Mouse (Mus musculus) monocyte, adult 2 months (primary cell): ENCODE measurements around the gene Acsf3.
A peak's percentile ranks its signal among the peaks of the same experiment; 100 is the strongest.

ENCODE experiments used
- DNase-seq, 2 experiments: peaks; one replicate each; pipeline ENCODE4 v3.0.0; 2022; ENCODE audit warnings: low spot score in 2 of 2, low read depth in 1 of 2

Acsf3 gene

GRCm38 (mm10) chr8:122761109-122761508, 14.2 kb upstream of the Acsf3 start:
- DNase-seq: no peak

- peak in 1 of 2 experiments; percentile 44 for DNase-seq
These were observed 12.5 kb upstream of the Acsf3 start for GRCm38 (mm10) chr8:122762731-122763266.

GRCm38 (mm10) chr8:122763267-122763738, 12.0 kb upstream of the Acsf3 start:
- DNase-seq: peak; percentile 19 to 21

- DNase-seq: no peak
These were observed 10.4 kb upstream of the Acsf3 start for GRCm38 (mm10) chr8:122764790-122765474.

GRCm38 (mm10) chr8:122766189-122766588, 9.1 kb upstream of the Acsf3 start:
- DNase-seq: no peak

GRCm38 (mm10) chr8:122766647-122767200, 8.6 kb upstream of the Acsf3 start:
- DNase-seq: no peak

GRCm38 (mm10) chr8:122767229-122767628, 8.1 kb upstream of the Acsf3 start:
- DNase-seq: no peak

GRCm38 (mm10) chr8:122769251-122770058, 5.8 kb upstream of the Acsf3 start:
- no peak for DNase-seq

GRCm38 (mm10) chr8:122772431-122773060, 2.7 kb upstream of the Acsf3 start:
- no peak for DNase-seq

GRCm38 (mm10) chr8:122777701-122778100, 2.4 kb downstream of the Acsf3 start:
- DNase-seq: no peak

- no peak for DNase-seq
These were observed 3.5 kb downstream of the Acsf3 start for GRCm38 (mm10) chr8:122778703-122779239.

GRCm38 (mm10) chr8:122779255-122779654, 4.0 kb downstream of the Acsf3 start:
- no peak for DNase-seq

GRCm38 (mm10) chr8:122784756-122785155, 9.5 kb downstream of the Acsf3 start:
- DNase-seq: no peak

- DNase-seq: no peak
These were observed 14.5 kb downstream of the Acsf3 start for GRCm38 (mm10) chr8:122789796-122790195.

GRCm38 (mm10) chr8:122793375-122794174, 18.3 kb downstream of the Acsf3 start:
- no peak for DNase-seq

- no peak for DNase-seq
These were observed 18.8 kb downstream of the Acsf3 start for GRCm38 (mm10) chr8:122794175-122794454.

GRCm38 (mm10) chr8:122803906-122804761, 28.8 kb downstream of the Acsf3 start:
- DNase-seq: no peak

GRCm38 (mm10) chr8:122805349-122805748, 30.1 kb downstream of the Acsf3 start:
- no peak for DNase-seq

GRCm38 (mm10) chr8:122806956-122807538, 31.8 kb downstream of the Acsf3 start:
- no peak for DNase-seq
